Mouse (Mus musculus): ENCODE results near the gene Olfr193. TPM values are rescaled to one million over a fixed set of nuclear protein-coding genes. Genes with fewer than 3 reads are reported as not detected.
"Not testable (repeated sequence)": the region's sequence is repeated elsewhere in the genome, so short reads cannot be mapped to it uniquely, and the experiment has no call there.

Gene Olfr193
- polyA plus RNA-seq, 1 experiment from 2014 or later = not detected

DNA sequence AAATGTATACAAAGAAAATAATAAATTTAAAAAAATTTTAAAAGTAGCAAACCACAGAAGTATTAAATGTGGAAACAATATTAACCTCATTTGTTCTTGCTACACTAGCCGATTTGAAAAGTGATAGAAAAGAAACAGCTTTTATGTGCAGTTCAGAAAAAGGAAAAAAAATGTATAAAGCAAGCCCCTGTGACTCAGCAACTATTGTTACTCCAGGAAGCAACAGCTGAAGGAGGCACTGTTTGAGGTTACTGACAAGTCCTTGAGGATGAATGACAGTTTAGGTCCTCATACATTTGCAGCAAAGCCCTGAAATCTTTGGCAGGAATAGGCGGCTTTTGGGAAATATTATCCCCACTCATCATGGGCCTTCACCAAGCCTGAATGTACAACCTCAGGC is 30.6 kb downstream of the Olfr193 start:
- not testable (repeated sequence) for H3K36me3 ChIP-seq (ENCODE audit: control insufficient read depth, insufficient read depth, low read length); ATAC-seq (replicated peaks; ENCODE audit: insufficient number of reproducible peaks, low FRiP score, low TSS enrichment); H3K4me1 ChIP-seq (ENCODE audit: control insufficient read depth, insufficient read depth, low read length); H3K9me3 ChIP-seq (replicated peaks; ENCODE audit: control insufficient read depth, low read length); H3K4me2 ChIP-seq; H3K27ac ChIP-seq (ENCODE audit: low read depth, low read length); H3K4me3 ChIP-seq (ENCODE audit: low read depth, low read length); H3K27me3 ChIP-seq (ENCODE audit: control insufficient read depth, insufficient read depth, low read length); H3K9ac ChIP-seq (ENCODE audit: low read depth, low read length)
- 82% methylated on average over 2 of the region's 2 CpGs for WGBS (ENCODE audit: insufficient replicate concordance)

DNA sequence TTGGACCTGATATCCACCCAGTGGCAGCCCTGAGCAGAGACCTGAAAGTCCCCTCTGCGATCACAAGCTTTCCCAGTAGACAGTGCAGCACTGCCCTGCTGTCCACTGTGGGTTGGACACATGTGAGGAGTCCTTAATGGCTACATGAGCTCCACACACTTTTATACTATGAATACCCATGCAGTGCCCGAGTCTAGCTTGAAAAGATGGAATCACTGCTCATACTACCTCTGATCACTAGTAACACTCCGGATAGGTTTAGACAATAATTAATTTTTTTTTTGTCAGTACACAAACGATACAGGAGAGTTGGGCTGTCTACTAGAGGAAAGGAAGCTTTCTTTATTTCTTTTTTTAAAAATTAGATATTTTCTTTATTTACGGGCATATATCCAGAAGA is 33.8 kb downstream of the Olfr193 start, which contains the start of gene Olfr190:
Olfr190 (minus strand) TSS at position 101 of the 400 bp plus-strand sequence.
- Histone ChIP-seq H3K4me3 (ENCODE audit: low read depth, low read length) (no peak within 1 kb of the TSS), H3K4me2 (no peak within 1 kb of the TSS), H3K27ac (ENCODE audit: low read depth, low read length) (no peak within 1 kb of the TSS), H3K9me3 (replicated peaks; ENCODE audit: control insufficient read depth, low read length) (no peaks in the 10 kb centered on the region), H3K27me3 (ENCODE audit: control insufficient read depth, insufficient read depth, low read length) (no peaks in the 10 kb centered on the region), H3K36me3 (ENCODE audit: control insufficient read depth, insufficient read depth, low read length) (no peaks in the 10 kb centered on the region), H3K4me1 (ENCODE audit: control insufficient read depth, insufficient read depth, low read length) (no peaks in the 10 kb centered on the region), H3K9ac (ENCODE audit: low read depth, low read length) (no peak within 1 kb of the TSS)
- WGBS (ENCODE audit: insufficient replicate concordance) = 82% methylated on average over 5 of the region's 5 CpGs
- ATAC-seq (replicated peaks; ENCODE audit: insufficient number of reproducible peaks, low FRiP score, low TSS enrichment) = no peak

DNA sequence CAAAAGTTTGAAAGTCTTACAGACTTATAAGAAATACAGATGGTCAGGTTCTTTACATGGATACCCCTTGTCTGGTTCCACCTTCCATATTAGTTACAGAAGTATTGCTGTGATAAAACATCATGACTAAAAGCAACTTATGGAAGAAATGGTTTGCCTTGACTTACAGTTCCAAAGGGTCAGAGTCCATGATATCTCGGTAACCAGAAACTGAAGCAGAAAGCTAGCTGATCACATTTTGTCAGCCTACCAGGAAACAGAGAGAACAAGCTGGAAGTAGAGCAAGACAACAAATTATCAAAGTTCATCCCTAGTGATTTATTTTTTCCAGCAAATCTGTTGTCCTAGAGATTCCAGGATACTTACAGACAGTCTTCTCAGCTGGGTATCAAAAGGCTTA is 38.2 kb downstream of the Olfr193 start:
- Histone ChIP-seq H3K4me3 (ENCODE audit: low read depth, low read length) (no peak overlapping the region), H3K9me3 (replicated peaks; ENCODE audit: control insufficient read depth, low read length) (no peaks in the 10 kb centered on the region), H3K4me1 (ENCODE audit: control insufficient read depth, insufficient read depth, low read length) (no peaks in the 10 kb centered on the region), H3K27ac (ENCODE audit: low read depth, low read length) (no peak overlapping the region), H3K36me3 (ENCODE audit: control insufficient read depth, insufficient read depth, low read length) (no peaks in the 10 kb centered on the region), H3K9ac (ENCODE audit: low read depth, low read length) (no peak overlapping the region), H3K4me2 (no peak overlapping the region), H3K27me3 (ENCODE audit: control insufficient read depth, insufficient read depth, low read length) (no peaks in the 10 kb centered on the region)
- 81% methylated on average over 1 of the region's 1 CpGs for WGBS (ENCODE audit: insufficient replicate concordance)
- ATAC-seq (replicated peaks; ENCODE audit: insufficient number of reproducible peaks, low FRiP score, low TSS enrichment) = no peak

DNA sequence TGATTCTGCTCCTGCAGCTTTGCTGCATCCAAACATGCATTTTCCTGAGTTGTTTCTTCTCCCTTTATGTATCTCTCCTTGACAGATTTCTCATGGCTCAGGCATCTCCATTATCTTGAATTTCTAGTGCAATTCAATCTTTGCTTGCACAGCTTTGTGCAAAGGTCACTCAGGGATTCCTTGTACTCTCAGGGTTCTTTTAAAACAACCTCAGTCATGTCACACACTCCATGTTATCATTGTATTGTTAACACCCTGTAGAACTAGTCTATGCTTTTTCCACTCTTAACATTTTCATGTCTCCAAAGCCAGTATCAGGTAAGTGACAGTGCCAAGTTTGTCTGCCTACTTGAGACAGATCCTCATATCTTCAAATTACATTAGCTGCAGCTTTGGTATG is 39.9 kb downstream of the Olfr193 start:
- ATAC-seq (replicated peaks; ENCODE audit: insufficient number of reproducible peaks, low FRiP score, low TSS enrichment) = no peak
- no peaks in the 10 kb centered on the region for H3K36me3 ChIP-seq (ENCODE audit: control insufficient read depth, insufficient read depth, low read length)

DNA sequence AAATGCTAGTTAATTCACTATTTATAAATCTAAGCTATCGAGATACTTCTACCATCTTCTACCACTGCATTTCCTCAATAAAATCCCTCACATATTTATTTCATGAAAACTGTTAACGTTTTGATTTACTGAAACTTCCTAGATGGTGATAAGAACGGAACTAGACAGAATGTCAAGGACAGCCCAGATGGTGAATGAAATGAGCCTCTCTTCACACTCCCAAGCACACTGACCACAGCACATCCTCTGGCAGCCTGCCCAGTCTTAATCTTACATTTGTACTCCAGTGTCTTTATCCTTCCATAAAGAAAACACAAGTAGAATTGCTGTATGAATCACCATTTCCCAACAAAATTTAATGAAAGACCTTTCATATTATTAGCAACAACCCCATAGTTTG is 49.3 kb downstream of the Olfr193 start:
- not testable (repeated sequence) for H3K4me1 ChIP-seq (ENCODE audit: control insufficient read depth, insufficient read depth, low read length); H3K9ac ChIP-seq (ENCODE audit: low read depth, low read length); H3K4me2 ChIP-seq; H3K27me3 ChIP-seq (ENCODE audit: control insufficient read depth, insufficient read depth, low read length); H3K27ac ChIP-seq (ENCODE audit: low read depth, low read length); H3K4me3 ChIP-seq (ENCODE audit: low read depth, low read length); ATAC-seq (replicated peaks; ENCODE audit: insufficient number of reproducible peaks, low FRiP score, low TSS enrichment); H3K9me3 ChIP-seq (replicated peaks; ENCODE audit: control insufficient read depth, low read length); H3K36me3 ChIP-seq (ENCODE audit: control insufficient read depth, insufficient read depth, low read length)
- WGBS (ENCODE audit: insufficient replicate concordance) = 55% methylated on average over 3 of the region's 3 CpGs

More for the DNA sequence above, 39.9 kb downstream of the Olfr193 start:
- Histone ChIP-seq H3K27me3 (ENCODE audit: control insufficient read depth, insufficient read depth, low read length) (no peaks in the 10 kb centered on the region), H3K9ac (ENCODE audit: low read depth, low read length) (no peak overlapping the region), H3K9me3 (replicated peaks; ENCODE audit: control insufficient read depth, low read length) (no peaks in the 10 kb centered on the region), H3K4me3 (ENCODE audit: low read depth, low read length) (no peak overlapping the region), H3K27ac (ENCODE audit: low read depth, low read length) (no peak overlapping the region), H3K4me1 (ENCODE audit: control insufficient read depth, insufficient read depth, low read length) (no peaks in the 10 kb centered on the region), H3K4me2 (no peak overlapping the region)

Other genes starting within 250 kb of the Olfr193 start
- not detected in 2 replicates for gene Olfr177, start 237.1 kb downstream of the Olfr193 start, polyA plus RNA-seq (2014; fragmentation: Nextera tagmentation; extraction: Ambion mirVana)
- gene Olfr178, start 219.8 kb downstream of the Olfr193 start, polyA plus RNA-seq (2014; fragmentation: Nextera tagmentation; extraction: Ambion mirVana) = not detected in 2 replicates
- gene Olfr181, start 183.1 kb downstream of the Olfr193 start, polyA plus RNA-seq (2014; fragmentation: Nextera tagmentation; extraction: Ambion mirVana) = not detected in 2 replicates
- not detected in 2 replicates for gene Olfr180, start 182.5 kb downstream of the Olfr193 start, polyA plus RNA-seq (2014; fragmentation: Nextera tagmentation; extraction: Ambion mirVana)
- gene Olfr183, start 116.5 kb downstream of the Olfr193 start, polyA plus RNA-seq (2014; fragmentation: Nextera tagmentation; extraction: Ambion mirVana) = not detected in 2 replicates
- not detected in 2 replicates for gene Olfr186, start 81.6 kb downstream of the Olfr193 start, polyA plus RNA-seq (2014; fragmentation: Nextera tagmentation; extraction: Ambion mirVana)
- not detected in 2 replicates for gene Olfr187, start 72.1 kb downstream of the Olfr193 start, polyA plus RNA-seq (2014; fragmentation: Nextera tagmentation; extraction: Ambion mirVana)
- not detected in 2 replicates for gene Olfr190, start 33.9 kb downstream of the Olfr193 start, polyA plus RNA-seq (2014; fragmentation: Nextera tagmentation; extraction: Ambion mirVana)
- gene Olfr191, start 22.1 kb downstream of the Olfr193 start, polyA plus RNA-seq (2014; fragmentation: Nextera tagmentation; extraction: Ambion mirVana) = not detected in 2 replicates
- gene Olfr194, start 9.2 kb upstream of the Olfr193 start, polyA plus RNA-seq (2014; fragmentation: Nextera tagmentation; extraction: Ambion mirVana) = not detected in 2 replicates
- not detected in 2 replicates for gene Olfr195, start 35.2 kb upstream of the Olfr193 start, polyA plus RNA-seq (2014; fragmentation: Nextera tagmentation; extraction: Ambion mirVana)
- not detected in 2 replicates for gene Olfr196, start 58.6 kb upstream of the Olfr193 start, polyA plus RNA-seq (2014; fragmentation: Nextera tagmentation; extraction: Ambion mirVana)
- gene Olfr198, start 91.7 kb upstream of the Olfr193 start, polyA plus RNA-seq (2014; fragmentation: Nextera tagmentation; extraction: Ambion mirVana) = not detected in 2 replicates
- gene Olfr199, start 107.9 kb upstream of the Olfr193 start, polyA plus RNA-seq (2014; fragmentation: Nextera tagmentation; extraction: Ambion mirVana) = not detected in 2 replicates
- gene Olfr201, start 160.8 kb upstream of the Olfr193 start, polyA plus RNA-seq (2014; fragmentation: Nextera tagmentation; extraction: Ambion mirVana) = not detected in 2 replicates
- gene Olfr202, start 174.9 kb upstream of the Olfr193 start, polyA plus RNA-seq (2014; fragmentation: Nextera tagmentation; extraction: Ambion mirVana) = not detected in 2 replicates
- not detected in 2 replicates for gene Olfr203, start 187.0 kb upstream of the Olfr193 start, polyA plus RNA-seq (2014; fragmentation: Nextera tagmentation; extraction: Ambion mirVana)
- gene Olfr204, start 206.4 kb upstream of the Olfr193 start, polyA plus RNA-seq (2014; fragmentation: Nextera tagmentation; extraction: Ambion mirVana) = not detected in 2 replicates
- not detected in 2 replicates for gene Olfr205, start 219.3 kb upstream of the Olfr193 start, polyA plus RNA-seq (2014; fragmentation: Nextera tagmentation; extraction: Ambion mirVana)
- not detected in 2 replicates for gene Olfr206, start 237.4 kb upstream of the Olfr193 start, polyA plus RNA-seq (2014; fragmentation: Nextera tagmentation; extraction: Ambion mirVana)

All from heart, embryonic 11.5 days (tissue).